In genomic region chr6:83478628-83479027, GRCm38 (mm10) we compare ENCODE assay signal across 21 mouse cellular contexts. TPM values are rescaled to one million over a fixed set of nuclear protein-coding genes. Genes with fewer than 3 reads are reported as not detected.
A peak's percentile ranks its signal among the peaks of the same experiment; 100 is the strongest.
DNase-seq lines count a peak whose midpoint lies in the region; ATAC-seq and TF ChIP-seq lines count a peak whose summit lies in the region.
"Had no signal": no experiment of that assay in that cellular context is flagged by ENCODE, and none has a peak within 500 bp of the region (broad histone marks: within the 10 kb centered on the region; RNA-seq: fewer than 3 reads in every experiment).

No protein-coding gene starts in this region.

- no peak for TF ChIP-seq CTCF in C2C12 (IDR thresholded peaks at IDR 0.05; ENCODE audit: control insufficient read depth, insufficient read depth, insufficient read length)

- H3K9ac ChIP-seq in kidney, embryonic 15.5 days: no peak overlapping the region
- H3K9ac ChIP-seq in kidney, embryonic 14.5 days (ENCODE audit: low read depth, low read length): no peak overlapping the region
- H3K9ac ChIP-seq: embryonic facial prominence, embryonic 12.5 days; forebrain, embryonic 15.5 days; hindbrain, embryonic 12.5 days had no signal

- H3ac ChIP-seq in C2C12 (ENCODE audit: control insufficient read depth, insufficient read length, low read depth): no peak overlapping the region

- peak; percentile 49 for DNase-seq in 3T3-L1 (ENCODE audit: low read depth, low spot score)
- DNase-seq in right cerebral cortex, postnatal 25 days: no peak
- no peak for DNase-seq in adrenal gland, adult 8-10 months
- no peak for DNase-seq in cerebellum, postnatal 36 days
- DNase-seq: adrenal gland, postnatal 25 days; cerebellum, postnatal 10 days; gastrocnemius, postnatal 10 days; heart, adult 18-20 months; heart, postnatal 10 days; heart, postnatal 4 days had no signal

- peak overlapping the region; percentile 39; the same call in 1 of the 2 replicates for H3K27ac ChIP-seq in kidney, embryonic 15.5 days
- no peak overlapping the region for H3K27ac ChIP-seq in kidney, embryonic 14.5 days (ENCODE audit: low read depth, low read length)
- H3K27ac ChIP-seq: embryonic facial prominence, embryonic 12.5 days; forebrain, embryonic 15.5 days; heart, embryonic 10.5 days; hindbrain, embryonic 12.5 days had no signal

- H3K4me2 ChIP-seq in kidney, embryonic 15.5 days: no peak overlapping the region
- H3K4me2 ChIP-seq in kidney, embryonic 14.5 days (replicated peaks; ENCODE audit: low read depth, low read length): no peak overlapping the region
- H3K4me2 ChIP-seq: embryonic facial prominence, embryonic 12.5 days; forebrain, embryonic 15.5 days; hindbrain, embryonic 12.5 days had no signal

- H3K36me3 ChIP-seq in kidney, embryonic 15.5 days: peaks cover 36% of the 10 kb centered on the region
- H3K36me3 ChIP-seq in kidney, embryonic 14.5 days (ENCODE audit: control insufficient read depth, insufficient read depth, low read length): peaks cover 30% of the 10 kb centered on the region
- peaks cover 29% of the 10 kb centered on the region for H3K36me3 ChIP-seq in C2C12 (ENCODE audit: control insufficient read depth, insufficient read depth)

- WGBS in kidney, embryonic 15.5 days: 84% methylated on average over 7 of the region's 7 CpGs
- WGBS in kidney, embryonic 14.5 days: 88% methylated on average over 7 of the region's 7 CpGs

- ATAC-seq in kidney, embryonic 15.5 days (replicated peaks; ENCODE audit: low FRiP score): no peak
- no peak for ATAC-seq in kidney, embryonic 14.5 days (ENCODE audit: low FRiP score, low TSS enrichment)
- ATAC-seq in neutrophil, adult 5-6 weeks (ENCODE audit: extremely low read depth, insufficient number of reproducible peaks, low FRiP score, poor library complexity, severe bottlenecking): peak; percentile 30; the same call in 1 of the 2 replicates
- ATAC-seq: activated CD4-positive, CD25-positive, alpha-beta regulatory T cell, adult 4 months; forebrain, embryonic 15.5 days; hindbrain, embryonic 16.5 days had no signal

- no peaks in the 10 kb centered on the region for H3K79me3 ChIP-seq in C2C12 (ENCODE audit: low read depth)

- H3K9me3 ChIP-seq in kidney, embryonic 15.5 days (replicated peaks): no peaks in the 10 kb centered on the region
- H3K9me3 ChIP-seq in kidney, embryonic 14.5 days (ENCODE audit: control insufficient read depth, low read length): no peaks in the 10 kb centered on the region
- H3K9me3 ChIP-seq: embryonic facial prominence, embryonic 12.5 days; forebrain, embryonic 15.5 days; heart, embryonic 10.5 days; hindbrain, embryonic 12.5 days had no signal

- no peaks in the 10 kb centered on the region for H3K79me2 ChIP-seq in C2C12 (ENCODE audit: control insufficient read depth, insufficient read depth)

- H3K4me3 ChIP-seq in kidney, embryonic 15.5 days (replicated peaks): no peak overlapping the region
- no peak overlapping the region for H3K4me3 ChIP-seq in kidney, embryonic 14.5 days (ENCODE audit: low read length)
- H3K4me3 ChIP-seq in C2C12 (ENCODE audit: insufficient read depth, poor library complexity, severe bottlenecking): no peak overlapping the region
- H3K4me3 ChIP-seq: embryonic facial prominence, embryonic 12.5 days; forebrain, embryonic 15.5 days; heart, embryonic 10.5 days; hindbrain, embryonic 12.5 days had no signal

- H3K4me1 ChIP-seq in kidney, embryonic 15.5 days: peaks cover 31% of the 10 kb centered on the region; the same call in 1 of the 2 replicates
- 0 out of 2 replicates have a peak, but pooled peaks cover 7% of the 10 kb centered on the region for H3K4me1 ChIP-seq in kidney, embryonic 14.5 days (ENCODE audit: control insufficient read depth, insufficient read depth, low read length)
- H3K4me1 ChIP-seq: embryonic facial prominence, embryonic 12.5 days; forebrain, embryonic 15.5 days had no signal

- no peaks in the 10 kb centered on the region for H3K27me3 ChIP-seq in kidney, embryonic 15.5 days
- H3K27me3 ChIP-seq in kidney, embryonic 14.5 days (ENCODE audit: control insufficient read depth, insufficient read depth, low read length): no peaks in the 10 kb centered on the region
- H3K27me3 ChIP-seq in C2C12 (ENCODE audit: control insufficient read depth, insufficient read depth, insufficient read length): no peaks in the 10 kb centered on the region
- H3K27me3 ChIP-seq: embryonic facial prominence, embryonic 12.5 days; forebrain, embryonic 15.5 days had no signal

TF ChIP-seq in C2C12, 6 proteins besides CTCF, POLR2A, EP300 and RAD21:
- TF ChIP-seq MYOD1 (IDR thresholded peaks at IDR 0.05; ENCODE audit: control insufficient read depth, insufficient read length, low read depth): peak; percentile 61
- no peak for TF ChIP-seq MYOG (IDR thresholded peaks at IDR 0.05; ENCODE audit: control insufficient read depth, extremely low read depth, insufficient read length)

RNA-seq across cellular contexts. Expression of gene Tet3, which starts 19.7 kb away (rescaled TPM):
- polyA plus RNA-seq in kidney, embryonic 15.5 days (2015; fragmentation: Nextera tagmentation; extraction: Ambion mirVana): 51.0 and 51.4 TPM in 2 replicates
- 48.6 and 54.9 TPM in 2 replicates for polyA plus RNA-seq in kidney, embryonic 14.5 days (2014; fragmentation: Nextera tagmentation; extraction: Ambion mirVana)
- polyA plus RNA-seq in C2C12 (2012; fragmentation: generic; extraction: Trizol): 6.0 TPM
- total RNA-seq in neutrophil, adult 5-6 weeks (2017): 37.2 and 39.9 TPM in 2 replicates
- 10 to 100 TPM; 24.3 to 40.5 (median 35.3) TPM for total RNA-seq in adrenal gland, adult 8-10 months (2022)

RNA-seq across cellular contexts. Expression of gene Dguok, which starts 28.1 kb away (rescaled TPM):
- polyA plus RNA-seq in kidney, embryonic 15.5 days (2015; fragmentation: Nextera tagmentation; extraction: Ambion mirVana): 75.6 and 83.8 TPM in 2 replicates
- polyA plus RNA-seq in kidney, embryonic 14.5 days (2014; fragmentation: Nextera tagmentation; extraction: Ambion mirVana): 69.3 and 78.2 TPM in 2 replicates
- polyA plus RNA-seq in C2C12 (2012; fragmentation: generic; extraction: Trizol): 27.6 TPM
- total RNA-seq in neutrophil, adult 5-6 weeks (2017): 46.1 and 46.7 TPM in 2 replicates
- total RNA-seq in adrenal gland, adult 8-10 months (2022): 10 to 100 TPM; 46.1 to 62.6 (median 54.7) TPM

RNA-seq across cellular contexts. Expression of gene Actg2, which starts 57.4 kb away (rescaled TPM):
- polyA plus RNA-seq in kidney, embryonic 15.5 days (2015; fragmentation: Nextera tagmentation; extraction: Ambion mirVana): 25.1 and 130 TPM in 2 replicates
- 4.0 and 7.6 TPM in 2 replicates for polyA plus RNA-seq in kidney, embryonic 14.5 days (2014; fragmentation: Nextera tagmentation; extraction: Ambion mirVana)
- polyA plus RNA-seq in C2C12 (2012; fragmentation: generic; extraction: Trizol): 341 TPM
- not detected in 2 replicates for total RNA-seq in neutrophil, adult 5-6 weeks (2017)
- under 1 TPM in 3 of 4 experiments, not detected in 1; 0.28 to 0.52 (median 0.30) TPM for total RNA-seq in adrenal gland, adult 8-10 months (2022)
- total RNA-seq: adrenal gland, postnatal 25 days; common myeloid progenitor, adult 5-6 weeks had no signal
